Mouse (Mus musculus) brain, embryonic 14.5 days (tissue): ENCODE results near the gene Palld.

Source experiments
- CTCF ChIP-seq: fragments of 200-500 bp; IDR thresholded peaks from 2 replicates; pipeline ENCODE4 v1.5.1; 2012; ENCODE audit warnings: inconsistent platforms, mild to moderate bottlenecking, moderate library complexity, borderline replicate concordance; ENCODE audit not compliant: insufficient read depth, insufficient read length; ENCODE audit errors: extremely low read depth
- POLR2A ChIP-seq: fragments of 200-500 bp; IDR thresholded peaks from 2 replicates; pipeline ENCODE4 v1.6.1; 2012; ENCODE audit warnings: mild to moderate bottlenecking, inconsistent platforms, borderline replicate concordance; ENCODE audit not compliant: poor library complexity, insufficient read depth, insufficient read length, severe bottlenecking; ENCODE audit errors: extremely low read depth

- no peak for TF ChIP-seq CTCF
- TF ChIP-seq POLR2A, result no peak
These were observed 267.7 kb downstream of the Palld start for GRCm38 (mm10) chr8:61634811-61635210.
